Mouse (Mus musculus): ENCODE measurements around the gene Mrm2.

GRCm38 (mm10) chr5:140307602-140308001, 24.1 kb downstream of the Mrm2 start:
- TF ChIP-seq CTCF (IDR thresholded peaks at IDR 0.05; ENCODE audit: borderline replicate concordance, insufficient read depth, low read depth, low read length) (no peak), POLR2A (IDR thresholded peaks at IDR 0.05; ENCODE audit: borderline replicate concordance, insufficient read depth, low read length) (no peak)

Measured in cerebellum, adult 2 months (tissue).